Mouse (Mus musculus) MEL (cell line): ENCODE results near the gene Zbtb24. TPM values are rescaled to one million over a fixed set of nuclear protein-coding genes. Genes with fewer than 3 reads are reported as not detected.

Experiments
- DNase-seq: peaks from one replicate; pipeline ENCODE4 v3.0.0; 2011; ENCODE audit warnings: low read depth, low spot score
- H3K27ac ChIP-seq: 2 replicates; pipeline ENCODE4 v1.5.1; 2012; ENCODE audit warnings: low read depth, mild to moderate bottlenecking, control low read depth, low read length, moderate library complexity; ENCODE audit not compliant: control insufficient read depth
- H3K27me3 ChIP-seq, 2 experiments: fragments of 150-350 bp in 1 of 2; sonication (generic) in 1 of 2; 2 replicates each; pipeline ENCODE4 v1.6.1; 2012; ENCODE audit warnings: low read length in 2 of 2, mild to moderate bottlenecking in 2 of 2, improper control_type of control experiment in 1 of 2, moderate library complexity in 1 of 2; ENCODE audit not compliant: insufficient read depth in 2 of 2, control insufficient read depth in 1 of 2
- H3K36me3 ChIP-seq, 2 experiments: 2 replicates each; pipeline ENCODE4 v1.6.1; 2012 to 2014; ENCODE audit warnings: low read length in 2 of 2, improper control_type of control experiment in 1 of 2, inconsistent platforms in 1 of 2, mild to moderate bottlenecking in 1 of 2; ENCODE audit not compliant: insufficient read depth in 2 of 2, control insufficient read depth in 1 of 2
- H3K4me1 ChIP-seq, 2 experiments: fragments of 150-350 bp in 1 of 2; sonication (generic) in 1 of 2; 2 replicates each; pipeline ENCODE4 v1.6.1; 2012; ENCODE audit warnings: low read length in 2 of 2, improper control_type of control experiment in 1 of 2, mild to moderate bottlenecking in 1 of 2; ENCODE audit not compliant: insufficient read depth in 2 of 2, control insufficient read depth in 1 of 2
- H3K4me3 ChIP-seq, 2 experiments: fragments of 150-350 bp in 1 of 2; sonication (generic) in 1 of 2; 2 replicates each; pipeline ENCODE4 v1.5.1; 2012; ENCODE audit warnings: low read depth in 2 of 2, low read length in 2 of 2, mild to moderate bottlenecking in 2 of 2, moderate library complexity in 2 of 2, control low read depth in 1 of 2, improper control_type of control experiment in 1 of 2; ENCODE audit not compliant: control insufficient read depth in 1 of 2, insufficient read depth in 1 of 2
- H3K79me2 ChIP-seq: 2 replicates; pipeline ENCODE4 v1.6.1; 2012; ENCODE audit warnings: mild to moderate bottlenecking, low read length, moderate library complexity; ENCODE audit not compliant: control insufficient read depth, poor library complexity, insufficient read depth
- H3K9ac ChIP-seq: 2 replicates; pipeline ENCODE4 v1.6.1; 2012; ENCODE audit warnings: low read depth, mild to moderate bottlenecking, control low read depth, low read length, moderate library complexity; ENCODE audit not compliant: control insufficient read depth, poor library complexity, severe bottlenecking
- H3K9me3 ChIP-seq: fragments of 150-350 bp; sonication (generic); replicated peaks from 2 replicates; pipeline ENCODE4 v1.6.1; 2012; ENCODE audit warnings: mild to moderate bottlenecking, low read length, improper control_type of control experiment, moderate library complexity; ENCODE audit not compliant: insufficient read depth
- BHLHE40 ChIP-seq: IDR thresholded peaks from 2 replicates; pipeline ENCODE4 v1.6.1; 2012; ENCODE audit warnings: low read depth, mild to moderate bottlenecking, inconsistent platforms, low read length, improper control_type of control experiment, borderline replicate concordance
- CHD1 ChIP-seq: IDR thresholded peaks from 2 replicates; pipeline ENCODE4 v1.6.1; 2012; ENCODE audit warnings: low read depth, mild to moderate bottlenecking, inconsistent platforms, low read length, improper control_type of control experiment
- CTCF ChIP-seq, 3 experiments: IDR thresholded peaks in 2 of 3; conservative IDR thresholded peaks in 1 of 3; 2 replicates each; pipeline ENCODE4 v1.5.1; 2011 to 2012; ENCODE audit warnings: low read length in 3 of 3, low read depth in 2 of 3, mild to moderate bottlenecking in 2 of 3, improper control_type of control experiment in 1 of 3, inconsistent platforms in 1 of 3, mixed read lengths in 1 of 3, moderate library complexity in 1 of 3; ENCODE audit not compliant: control insufficient read depth in 1 of 3, insufficient read depth in 1 of 3, poor library complexity in 1 of 3, severe bottlenecking in 1 of 3
- ELF1 ChIP-seq: IDR thresholded peaks from 2 replicates; pipeline ENCODE4 v1.6.1; 2014; ENCODE audit warnings: low read depth, mild to moderate bottlenecking, inconsistent platforms, low read length, improper control_type of control experiment, moderate library complexity
- EP300 ChIP-seq, 2 experiments: IDR thresholded peaks; 2 replicates each; pipeline ENCODE4 v1.6.1; 2011; ENCODE audit warnings: improper control_type of control experiment in 2 of 2, low read length in 2 of 2, low read depth in 1 of 2, mild to moderate bottlenecking in 1 of 2
- ETS1 ChIP-seq: IDR thresholded peaks from 2 replicates; pipeline ENCODE4 v1.6.1; 2012; ENCODE audit warnings: low read depth, mild to moderate bottlenecking, inconsistent platforms, low read length, improper control_type of control experiment, moderate library complexity
- GATA1 ChIP-seq: IDR thresholded peaks from 2 replicates; pipeline ENCODE4 v1.6.1; 2011; ENCODE audit warnings: low read depth, low read length, improper control_type of control experiment
- MAX ChIP-seq: IDR thresholded peaks from 2 replicates; pipeline ENCODE4 v1.6.1; 2011; ENCODE audit warnings: low read length, improper control_type of control experiment
- MYC ChIP-seq: IDR thresholded peaks from 2 replicates; pipeline ENCODE4 v1.6.1; 2011; ENCODE audit warnings: low read depth, mild to moderate bottlenecking, low read length, improper control_type of control experiment, moderate library complexity
- POLR2A ChIP-seq, 2 experiments: IDR thresholded peaks; 2 replicates each; pipeline ENCODE4 v1.6.1; 2011 to 2012; ENCODE audit warnings: low read length in 2 of 2, mild to moderate bottlenecking in 2 of 2, control low read depth in 1 of 2, improper control_type of control experiment in 1 of 2, low read depth in 1 of 2, moderate library complexity in 1 of 2; ENCODE audit not compliant: control insufficient read depth in 1 of 2, insufficient read depth in 1 of 2, poor library complexity in 1 of 2
- POLR2AphosphoS5 ChIP-seq: IDR thresholded peaks from 2 replicates; pipeline ENCODE4 v1.6.1; 2012; ENCODE audit warnings: low read depth, borderline replicate concordance, mild to moderate bottlenecking, inconsistent platforms, low read length, moderate library complexity, mixed read lengths
- RAD21 ChIP-seq: IDR thresholded peaks from 2 replicates; pipeline ENCODE4 v1.6.1; 2011; ENCODE audit warnings: mild to moderate bottlenecking, low read depth, low read length, improper control_type of control experiment
- SIN3A ChIP-seq: IDR thresholded peaks from 2 replicates; pipeline ENCODE4 v1.6.1; 2012; ENCODE audit warnings: low read length, improper control_type of control experiment, inconsistent platforms
- TAL1 ChIP-seq: IDR thresholded peaks from 2 replicates; pipeline ENCODE4 v1.6.1; 2012; ENCODE audit warnings: mild to moderate bottlenecking, inconsistent platforms, low read length, moderate library complexity, mixed read lengths
- UBTF ChIP-seq: IDR thresholded peaks from 2 replicates; pipeline ENCODE4 v1.6.1; 2012; ENCODE audit warnings: low read depth, mild to moderate bottlenecking, inconsistent platforms, low read length, improper control_type of control experiment, moderate library complexity, borderline replicate concordance; ENCODE audit not compliant: insufficient read depth
- USF2 ChIP-seq, 2 experiments: IDR thresholded peaks; 2 replicates each; pipeline ENCODE4 v1.6.1; 2011 to 2012; ENCODE audit warnings: improper control_type of control experiment in 2 of 2, low read length in 2 of 2, borderline replicate concordance in 1 of 2, inconsistent platforms in 1 of 2, low read depth in 1 of 2, mild to moderate bottlenecking in 1 of 2; ENCODE audit not compliant: insufficient read depth in 1 of 2
- ZC3H11A ChIP-seq: IDR thresholded peaks from 2 replicates; pipeline ENCODE4 v1.6.1; 2012; ENCODE audit warnings: low read depth, mild to moderate bottlenecking, inconsistent platforms, low read length, improper control_type of control experiment
- ZMIZ1 ChIP-seq: IDR thresholded peaks from 2 replicates; pipeline ENCODE4 v1.6.1; 2012; ENCODE audit warnings: low read depth, mild to moderate bottlenecking, inconsistent platforms, low read length, improper control_type of control experiment, moderate library complexity
- polyA plus RNA-seq, 2 experiments: library from polyadenylated mRNA; stranded (reverse) in 1 of 2; unstranded in 1 of 2; fragments of >175 nt in 1 of 2; fragments of >200 nt in 1 of 2; gene quantifications; 2 replicates each; pipeline versions ENCODE4 v1.2.1 to v1.2.4; 2012; ENCODE audit warnings: low replicate concordance in 2 of 2, low read depth in 1 of 2; ENCODE audit not compliant: insufficient read length in 2 of 2, insufficient read depth in 1 of 2, missing spikeins in 1 of 2
- total RNA-seq: library from RNA; depleted of rRNA; stranded (reverse); fragments of 300-350 nt; gene quantifications from 2 replicates; pipeline ENCODE4 v1.2.3, GENCODE M21; 2012

The Zbtb24 gene
- total and polyA plus RNA-seq, 3 experiments, result 7.6 to 11.0 TPM; not detected in 1

GRCm38 (mm10) chr10:41467325-41467724 is 17.1 kb downstream of the Zbtb24 start:
- Histone ChIP-seq H3K4me3 (no peak overlapping the region), H3K79me2 (no peaks in the 10 kb centered on the region), H3K9me3 (no peaks in the 10 kb centered on the region), H3K9ac (no peak overlapping the region), H3K36me3 (peaks cover 2 to 5% of the 10 kb centered on the region in 2 experiments; a peak in 3 of 4 replicates), H3K27me3 (no peaks in the 10 kb centered on the region), H3K27ac (no peak overlapping the region), H3K4me1 (peaks cover 4 to 7% of the 10 kb centered on the region in 2 experiments; a peak in 2 of 4 replicates)
- no peak for DNase-seq
- TF ChIP-seq ZMIZ1 (no peak), RAD21 (no peak), CHD1 (no peak), MYC (no peak), SIN3A (no peak), BHLHE40 (no peak), POLR2AphosphoS5 (no peak), ELF1 (no peak), TAL1 (no peak), GATA1 (no peak), EP300 (IDR thresholded peaks at IDR 0.05; ENCODE audit: low read depth in 1 of 2, low read length in 2 of 2) (no peak), ETS1 (no peak), POLR2A (IDR thresholded peaks at IDR 0.05; ENCODE audit: control insufficient read depth in 1 of 2, insufficient read depth in 1 of 2, low read depth in 1 of 2, low read length in 2 of 2, poor library complexity in 1 of 2) (no peak), USF2 (IDR thresholded peaks at IDR 0.05; ENCODE audit: borderline replicate concordance in 1 of 2, insufficient read depth in 1 of 2, low read depth in 1 of 2, low read length in 2 of 2) (no peak), UBTF (no peak), ZC3H11A (no peak), CTCF (IDR thresholded peaks at IDR 0.05 in 2 of 3, conservative IDR thresholded peaks at IDR 0.05 in 1 of 3; ENCODE audit: control insufficient read depth in 1 of 3, insufficient read depth in 1 of 3, low read depth in 2 of 3, low read length in 3 of 3, poor library complexity in 1 of 3, severe bottlenecking in 1 of 3) (no peak), MAX (no peak)

DNA sequence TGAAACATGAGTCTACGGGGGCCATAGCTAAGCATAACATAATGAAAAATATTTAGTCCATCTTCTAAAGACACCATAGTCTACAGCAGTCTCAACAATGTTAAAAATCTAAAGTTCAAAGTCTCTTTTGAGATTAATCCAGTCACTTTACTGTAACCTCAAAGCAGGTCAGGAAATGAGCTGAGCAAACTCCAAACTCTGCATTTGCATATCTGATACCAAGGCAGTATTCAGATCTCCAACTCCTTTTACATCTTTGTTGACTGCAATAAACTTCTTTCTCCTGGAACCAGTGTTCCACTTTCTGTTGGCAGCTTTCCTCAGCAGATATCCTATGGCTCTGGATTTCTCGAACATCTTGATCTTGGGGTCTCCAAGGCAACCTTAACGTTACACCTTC is 20.5 kb downstream of the Zbtb24 start:
- Histone ChIP-seq H3K4me3 (no peak overlapping the region), H3K4me1 (peaks cover 16 to 34% of the 10 kb centered on the region in 2 experiments), H3K9me3 (no peaks in the 10 kb centered on the region), H3K9ac (no peak overlapping the region), H3K27me3 (no peaks in the 10 kb centered on the region), H3K27ac (no peak overlapping the region), H3K36me3 (peaks cover 0 to 27% of the 10 kb centered on the region in 2 experiments; a peak in 2 of 4 replicates), H3K79me2 (no peaks in the 10 kb centered on the region)
- TF ChIP-seq SIN3A, result no peak
- 0 out of 2 replicates have a peak, but pooled peaks have one; percentile 22 for TF ChIP-seq GATA1
- no peak for DNase-seq
